Mouse (Mus musculus): Measurements from ENCODE around the gene Kdm2b.

Gene Kdm2b

DNA sequence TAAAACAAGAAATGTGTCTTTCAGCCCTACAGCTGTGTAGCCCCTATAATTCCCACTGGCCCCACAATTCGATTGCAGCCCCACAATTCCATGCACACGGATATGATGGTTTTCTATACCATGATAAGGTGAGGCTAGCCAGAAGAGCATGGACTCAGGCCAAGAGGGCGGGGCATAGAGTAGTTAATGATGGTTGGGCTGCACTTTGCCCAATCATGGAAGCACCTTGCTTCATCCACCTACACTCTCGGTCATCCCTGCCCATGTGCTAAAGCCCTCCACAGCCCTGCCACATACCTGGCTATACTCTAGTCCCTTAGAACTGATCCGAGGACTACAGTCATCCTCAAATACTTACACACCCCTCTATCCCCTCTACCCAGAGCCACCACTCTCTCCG, 61.9 kb downstream of the Kdm2b start:
- DNase-seq (ENCODE audit: low read depth, low spot score), result peak; percentile 71

DNA sequence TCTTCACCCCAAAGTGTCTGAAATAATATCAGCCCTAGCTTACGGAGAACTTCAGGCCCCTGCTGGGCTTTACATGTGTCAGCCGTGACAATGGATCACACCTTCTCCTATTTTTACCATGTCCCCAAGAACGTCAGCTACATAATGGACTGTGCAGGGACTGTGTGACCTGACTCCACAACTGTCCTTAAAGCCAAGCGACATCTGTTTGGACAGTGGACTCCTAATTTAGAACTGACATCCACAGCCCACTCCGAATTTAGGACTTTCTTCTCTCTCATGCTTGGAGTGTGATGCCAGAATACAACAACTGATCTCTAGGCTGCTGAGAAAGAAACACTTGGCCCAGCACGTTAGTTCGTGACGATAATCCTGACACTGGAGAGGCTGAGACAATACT, 62.5 kb downstream of the Kdm2b start:
- DNase-seq (ENCODE audit: low read depth, low spot score), result no peak

DNA sequence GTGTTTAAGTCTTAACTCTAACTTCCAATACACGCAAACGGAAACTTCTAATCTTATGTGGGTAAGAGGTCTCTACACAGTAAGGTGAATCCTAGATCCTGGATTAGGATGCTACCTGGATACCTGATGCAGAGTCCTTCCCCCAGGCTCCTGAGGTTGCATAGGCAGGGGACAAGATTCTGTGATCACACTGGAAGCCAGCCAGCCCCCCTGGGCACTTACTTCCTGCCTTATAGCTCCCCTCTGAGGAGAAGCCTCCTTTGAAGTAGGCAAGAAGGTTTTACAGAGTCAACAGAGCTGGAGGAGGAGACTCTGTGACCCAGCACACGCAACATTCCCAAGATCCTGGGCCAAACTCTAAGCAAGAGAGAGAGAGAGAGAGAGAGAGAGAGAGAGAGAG, 63.3 kb downstream of the Kdm2b start:
- DNase-seq (ENCODE audit: low read depth, low spot score), result no peak

DNA sequence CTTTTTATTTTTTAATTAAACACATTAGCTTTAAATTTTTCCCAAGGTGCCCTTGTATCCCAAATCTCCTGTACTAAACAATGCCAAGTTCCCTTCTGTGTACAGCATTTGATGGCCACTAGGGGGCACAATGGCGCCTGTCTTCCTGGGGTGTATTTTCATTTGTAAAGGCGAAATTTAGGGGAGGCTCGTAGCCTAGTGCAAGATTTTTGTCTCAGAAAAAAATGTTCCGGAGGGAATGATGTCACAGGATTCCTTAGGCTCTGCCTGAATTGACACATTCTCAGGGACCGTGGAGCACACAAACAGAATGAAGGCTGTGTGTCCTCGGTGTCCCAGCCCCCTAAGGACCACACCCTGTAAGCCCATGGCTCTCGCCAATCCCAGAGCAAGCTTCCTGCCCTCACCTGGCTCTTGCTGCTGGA, 64.1 kb downstream of the Kdm2b start:
- peak; percentile 87 for DNase-seq (ENCODE audit: low read depth, low spot score)

DNA sequence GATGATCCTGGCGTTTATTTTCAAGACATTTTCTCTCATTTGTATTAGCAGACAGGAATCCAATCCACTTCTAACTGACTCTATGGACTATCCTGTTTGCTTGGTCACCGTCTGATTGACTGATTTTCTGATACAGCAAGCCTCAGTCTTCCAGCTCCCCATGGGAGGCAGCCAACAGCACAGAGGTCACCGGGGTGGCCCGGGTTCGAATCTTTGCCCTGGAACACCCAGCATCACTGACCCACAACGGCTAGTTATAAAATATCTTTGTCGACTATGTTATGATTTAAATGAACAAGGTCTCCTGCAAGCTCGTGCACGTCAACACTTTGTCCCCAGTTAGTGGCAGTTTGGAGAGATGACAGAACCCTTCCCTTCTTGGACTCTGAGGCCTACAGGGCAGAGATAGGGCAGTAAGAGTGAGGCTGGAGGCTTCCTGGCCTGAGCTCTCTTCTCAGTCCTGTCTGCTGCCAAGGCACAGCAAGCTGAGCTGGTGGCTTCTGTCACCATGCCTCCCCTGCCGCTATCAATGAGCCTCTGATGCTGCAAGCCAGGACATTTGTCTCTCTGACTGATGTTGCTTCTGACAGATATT, 65.7 kb downstream of the Kdm2b start:
- DNase-seq (ENCODE audit: low read depth, low spot score), result no peak

DNA sequence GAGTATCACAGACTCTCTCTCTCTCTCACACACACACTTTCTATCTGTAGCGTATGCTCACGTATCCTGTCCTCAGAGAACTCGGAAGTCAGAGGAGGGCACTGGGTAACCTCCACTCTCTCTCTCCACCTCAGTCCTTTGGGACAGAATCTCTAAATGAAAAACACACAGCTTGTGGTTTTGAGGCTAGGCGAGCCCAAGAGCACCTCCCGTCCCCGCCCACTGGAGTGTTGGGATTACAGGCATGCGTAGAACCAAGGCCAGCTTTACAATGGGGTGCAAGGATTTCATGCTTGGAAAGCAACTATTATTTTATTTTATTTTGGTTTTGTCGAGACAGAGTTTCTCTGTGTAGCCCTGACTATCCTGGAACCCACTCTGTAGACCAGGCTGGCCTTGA, 67.7 kb downstream of the Kdm2b start:
- DNase-seq (ENCODE audit: low read depth, low spot score), result peak; percentile 78

DNA sequence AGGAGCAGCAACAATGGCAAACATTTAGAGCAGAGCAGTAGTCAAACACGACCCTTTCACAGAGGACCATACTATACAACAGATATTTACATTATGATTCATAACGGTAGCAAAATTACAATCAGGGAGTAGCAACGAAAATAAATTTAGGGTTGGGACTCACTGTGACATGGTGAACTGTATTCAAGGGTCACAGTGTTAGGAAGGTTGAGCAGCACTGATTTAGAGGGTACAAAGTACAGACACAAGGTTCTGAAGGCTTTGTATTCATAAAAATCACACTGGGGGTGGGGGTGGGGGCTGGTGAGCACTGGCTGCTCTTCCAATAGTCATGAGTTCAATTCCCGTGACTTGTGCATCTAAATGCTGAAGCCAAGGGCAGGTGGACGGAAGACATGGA, 69.1 kb downstream of the Kdm2b start:
- DNase-seq (ENCODE audit: low read depth, low spot score), result no peak

DNA sequence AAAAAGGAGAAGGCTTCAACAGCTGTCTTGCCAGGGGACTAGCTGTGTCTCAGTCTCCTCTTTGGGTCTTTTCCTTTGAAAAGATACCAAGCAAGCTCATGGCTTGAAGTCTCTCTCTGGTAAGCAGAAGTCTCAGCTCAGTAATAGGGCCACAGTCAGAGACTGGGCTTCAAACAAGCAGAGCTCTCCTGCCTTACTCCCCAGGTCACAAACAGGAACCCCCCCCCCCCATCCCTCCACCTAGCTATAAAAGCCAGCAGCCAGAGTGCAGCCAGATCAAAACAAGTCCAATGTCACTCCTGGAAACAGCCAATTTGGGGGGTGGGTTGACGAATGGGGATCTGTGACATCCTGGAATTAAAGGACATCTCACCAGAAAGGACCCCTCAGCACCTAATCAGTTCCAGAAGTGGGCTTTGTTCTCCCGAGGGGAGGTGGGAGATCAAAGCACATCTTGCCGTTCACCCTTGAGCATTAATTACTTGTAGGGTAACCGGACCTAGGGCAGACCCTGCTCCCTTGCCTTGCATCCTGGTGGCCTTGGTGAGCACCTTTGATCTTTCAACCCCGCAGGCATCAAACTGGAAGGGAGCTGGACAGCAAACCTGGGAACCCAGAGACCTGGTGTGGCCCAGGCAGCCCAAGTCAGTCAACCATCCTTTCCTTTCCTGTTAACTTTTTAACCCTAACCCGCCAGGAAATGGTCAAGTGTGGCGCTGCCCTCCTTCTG, 71.5 kb downstream of the Kdm2b start:
- DNase-seq (ENCODE audit: low read depth, low spot score), result no peak

DNA sequence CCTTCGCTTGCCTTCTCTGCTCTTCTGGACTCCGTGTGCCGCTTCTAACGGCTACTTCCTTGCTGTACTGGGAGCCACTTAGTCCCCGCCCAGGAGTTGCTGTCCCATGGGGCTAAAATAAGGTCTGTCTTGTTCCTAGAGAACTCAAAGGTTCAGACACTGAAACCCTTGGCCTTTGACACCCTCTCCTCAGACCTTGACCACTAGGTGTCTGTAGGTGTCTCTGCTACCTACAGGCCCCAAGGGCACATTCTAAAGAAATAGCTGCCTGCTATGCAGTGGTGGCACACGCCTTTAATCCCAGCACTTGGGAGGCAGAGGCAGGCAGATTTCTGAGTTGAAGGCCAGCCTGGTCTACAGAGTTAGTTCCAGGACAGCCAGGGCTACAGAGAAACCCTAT, 73.5 kb downstream of the Kdm2b start:
- DNase-seq (ENCODE audit: low read depth, low spot score), result peak; percentile 63

DNA sequence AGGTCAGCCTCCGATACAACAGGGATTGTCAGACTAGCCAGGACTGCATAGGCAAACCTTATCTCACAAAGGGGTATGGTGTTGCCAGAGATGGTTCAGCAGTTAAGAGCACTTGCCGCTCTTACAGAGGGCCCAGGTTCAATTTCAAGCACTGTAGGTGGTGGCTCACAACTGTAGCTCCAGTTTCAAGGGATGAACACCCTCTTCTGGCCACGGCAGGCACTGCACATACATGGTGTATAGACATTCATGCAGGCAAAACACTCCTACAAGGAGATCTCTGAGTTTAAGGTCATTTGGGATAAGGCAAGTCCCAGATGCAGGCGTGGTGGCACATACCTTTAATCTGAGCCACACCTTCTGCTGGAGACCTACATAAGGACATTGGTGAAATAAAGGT, 76.8 kb downstream of the Kdm2b start:
- DNase-seq (ENCODE audit: low read depth, low spot score), result peak; percentile 87

DNA sequence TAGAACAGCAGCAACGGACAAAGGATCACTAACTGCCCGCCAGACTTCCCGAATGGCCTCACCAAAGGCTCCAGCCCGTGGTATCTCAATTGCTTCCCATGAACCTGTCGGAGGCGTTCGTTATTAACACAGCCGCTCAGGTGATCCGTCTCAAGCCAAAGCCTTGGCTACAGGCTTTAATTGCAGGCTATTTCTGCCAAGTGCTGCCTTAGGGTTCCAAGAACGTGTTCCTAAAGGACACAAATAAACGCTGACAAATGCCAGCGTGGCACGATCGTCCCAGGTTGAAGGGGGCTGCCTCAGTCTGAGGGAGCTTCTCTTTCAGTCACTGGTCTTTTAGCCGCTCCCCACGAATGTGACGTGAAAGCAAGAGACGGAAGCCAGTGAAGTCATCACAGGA, 80.1 kb downstream of the Kdm2b start:
- DNase-seq (ENCODE audit: low read depth, low spot score), result no peak

DNA sequence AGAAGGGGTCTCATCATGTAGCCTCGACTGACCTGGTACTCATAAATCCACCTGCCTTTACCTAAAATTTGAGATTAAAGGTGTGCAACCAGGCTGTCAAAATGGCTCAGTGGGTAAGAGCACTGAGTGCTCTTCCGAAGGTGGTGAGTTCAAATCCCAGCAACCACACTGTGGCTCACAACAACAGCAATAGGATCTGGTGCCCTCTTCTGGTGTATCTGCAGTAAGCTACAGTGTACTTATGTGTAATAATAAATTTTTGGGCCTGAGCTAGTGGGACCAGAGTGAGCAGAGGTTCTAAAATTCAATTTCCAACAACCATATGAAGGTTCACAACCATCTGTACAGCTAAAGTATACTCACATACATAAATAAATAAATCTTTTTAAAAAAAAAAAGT, 81.6 kb downstream of the Kdm2b start:
- no peak for DNase-seq (ENCODE audit: low read depth, low spot score)

DNA sequence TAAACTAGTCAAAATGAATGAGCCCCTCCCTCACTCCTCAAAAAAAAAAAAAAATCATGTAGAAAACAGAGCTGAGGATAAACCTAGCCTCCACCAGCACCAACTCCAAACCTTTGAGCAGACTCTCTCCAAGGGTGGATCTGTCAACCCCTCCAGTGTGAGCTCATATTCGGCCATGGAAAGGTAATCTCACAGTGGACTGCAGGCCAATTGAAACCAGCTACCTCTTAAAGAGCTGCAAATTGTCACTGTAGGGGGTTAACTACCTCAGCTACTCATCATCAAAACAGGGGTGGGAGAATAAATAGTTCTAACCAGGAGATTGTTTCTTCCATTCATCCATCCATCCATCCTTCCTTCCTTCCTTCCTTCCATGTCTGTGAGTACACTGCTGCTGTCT, 82.4 kb downstream of the Kdm2b start:
- DNase-seq (ENCODE audit: low read depth, low spot score), result no peak

DNA sequence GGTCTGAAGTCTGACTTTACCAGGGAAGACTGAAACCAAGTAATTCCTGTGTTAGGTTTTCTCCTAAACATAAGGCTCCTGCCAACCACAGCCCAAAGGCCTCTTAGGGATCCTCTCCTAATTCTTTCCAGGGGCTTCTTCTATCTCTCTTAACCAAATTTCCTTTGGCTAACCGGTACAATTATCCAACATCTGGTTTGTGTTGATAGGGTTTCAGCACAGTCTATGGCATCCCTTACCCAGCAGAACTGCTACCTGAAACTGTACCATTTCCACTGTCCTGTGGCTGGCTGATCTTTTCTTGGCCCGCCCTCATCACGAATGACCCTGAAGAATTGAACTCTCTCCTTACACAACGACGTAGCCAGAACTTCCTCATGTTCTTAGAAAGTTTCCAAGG, 86.5 kb downstream of the Kdm2b start:
- DNase-seq (ENCODE audit: low read depth, low spot score), result no peak

DNA sequence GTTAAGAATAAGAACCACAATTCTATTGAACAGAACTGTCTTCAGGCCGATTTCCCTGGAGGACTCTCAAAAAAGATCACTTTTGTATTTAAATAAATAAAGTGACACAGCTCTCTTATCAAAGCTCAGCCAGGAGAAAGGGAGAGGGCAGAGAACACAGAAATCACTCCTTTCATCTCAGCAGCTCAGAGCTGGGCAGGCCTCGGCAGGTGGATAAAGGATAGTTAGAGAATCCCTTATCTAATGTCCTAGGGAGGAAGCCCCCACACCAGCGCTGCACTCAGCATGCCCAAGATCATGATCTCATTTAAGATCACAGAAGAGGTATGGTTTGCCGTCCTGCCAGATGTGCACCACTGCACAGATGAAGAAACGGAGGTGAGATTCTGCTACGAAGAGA, 87.4 kb downstream of the Kdm2b start:
- DNase-seq (ENCODE audit: low read depth, low spot score), result no peak

DNA sequence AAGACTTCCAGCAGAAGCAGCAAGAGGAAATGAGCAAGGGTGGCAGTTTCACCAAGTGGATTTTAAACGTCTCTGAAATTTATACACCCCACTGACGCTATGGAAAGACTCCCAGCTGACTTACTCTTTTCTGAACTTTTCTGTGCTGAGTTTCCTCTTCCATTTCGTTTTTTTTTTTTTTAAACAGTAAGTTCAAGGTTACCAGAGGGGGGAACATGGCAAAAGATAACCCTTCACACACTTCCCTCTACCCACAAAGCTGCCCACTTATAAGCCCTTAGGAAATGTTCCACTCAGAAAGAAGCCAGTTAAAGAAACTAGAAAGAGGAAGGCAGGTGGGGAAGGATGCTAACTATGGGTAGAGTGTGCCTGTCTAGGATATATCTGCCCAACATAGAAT, 88.0 kb downstream of the Kdm2b start:
- no peak for DNase-seq (ENCODE audit: low read depth, low spot score)

DNA sequence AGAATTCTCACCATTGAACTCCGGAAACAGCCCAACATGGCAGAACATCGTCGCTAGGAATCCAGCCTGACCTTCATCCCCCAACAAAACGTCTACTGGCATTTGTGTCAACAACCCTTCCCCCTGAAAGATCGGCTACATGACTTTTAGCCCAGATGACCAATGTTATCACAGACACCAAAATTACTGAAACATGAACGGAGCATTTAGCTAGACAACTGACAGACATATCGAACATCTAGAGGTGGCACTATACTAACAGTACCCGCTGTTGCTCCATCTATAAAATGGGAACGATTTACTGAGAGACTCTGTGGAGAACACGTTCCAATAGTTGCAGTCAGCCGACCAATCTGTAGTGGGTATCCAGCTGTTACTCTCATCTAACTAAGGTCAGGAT, 88.4 kb downstream of the Kdm2b start:
- DNase-seq (ENCODE audit: low read depth, low spot score), result no peak

DNA sequence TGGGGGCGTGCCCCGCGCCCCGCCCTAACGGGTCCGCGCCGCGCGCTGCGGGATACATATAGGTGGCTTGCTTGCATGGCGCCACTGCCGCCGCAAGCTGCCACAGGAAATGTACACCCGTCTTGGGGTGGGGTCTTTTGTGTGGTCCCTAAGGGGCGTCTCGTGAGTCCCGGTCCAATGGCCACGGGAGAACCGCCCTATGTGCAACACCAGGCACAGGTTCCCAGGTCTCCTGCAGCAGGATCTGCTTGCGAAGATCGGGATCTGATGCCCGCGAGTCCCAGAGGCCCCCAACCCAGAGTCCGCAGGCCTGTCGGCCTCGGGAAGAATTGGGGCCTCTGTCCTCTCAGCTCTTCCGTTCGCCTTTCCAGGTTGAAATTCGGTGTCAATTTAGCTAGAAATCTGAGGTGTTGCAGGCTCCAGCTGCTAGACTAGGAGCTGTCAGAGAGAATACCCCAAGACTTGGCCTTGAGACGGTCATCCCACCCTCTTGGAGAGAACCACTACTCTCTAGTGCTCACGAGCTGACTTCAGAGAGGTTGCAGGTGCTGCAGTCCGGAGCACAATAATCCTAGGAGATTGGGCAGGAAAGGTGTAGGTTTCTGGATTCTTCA, 89.0 kb downstream of the Kdm2b start:
- peak; percentile 81 for DNase-seq (ENCODE audit: low read depth, low spot score)

DNA sequence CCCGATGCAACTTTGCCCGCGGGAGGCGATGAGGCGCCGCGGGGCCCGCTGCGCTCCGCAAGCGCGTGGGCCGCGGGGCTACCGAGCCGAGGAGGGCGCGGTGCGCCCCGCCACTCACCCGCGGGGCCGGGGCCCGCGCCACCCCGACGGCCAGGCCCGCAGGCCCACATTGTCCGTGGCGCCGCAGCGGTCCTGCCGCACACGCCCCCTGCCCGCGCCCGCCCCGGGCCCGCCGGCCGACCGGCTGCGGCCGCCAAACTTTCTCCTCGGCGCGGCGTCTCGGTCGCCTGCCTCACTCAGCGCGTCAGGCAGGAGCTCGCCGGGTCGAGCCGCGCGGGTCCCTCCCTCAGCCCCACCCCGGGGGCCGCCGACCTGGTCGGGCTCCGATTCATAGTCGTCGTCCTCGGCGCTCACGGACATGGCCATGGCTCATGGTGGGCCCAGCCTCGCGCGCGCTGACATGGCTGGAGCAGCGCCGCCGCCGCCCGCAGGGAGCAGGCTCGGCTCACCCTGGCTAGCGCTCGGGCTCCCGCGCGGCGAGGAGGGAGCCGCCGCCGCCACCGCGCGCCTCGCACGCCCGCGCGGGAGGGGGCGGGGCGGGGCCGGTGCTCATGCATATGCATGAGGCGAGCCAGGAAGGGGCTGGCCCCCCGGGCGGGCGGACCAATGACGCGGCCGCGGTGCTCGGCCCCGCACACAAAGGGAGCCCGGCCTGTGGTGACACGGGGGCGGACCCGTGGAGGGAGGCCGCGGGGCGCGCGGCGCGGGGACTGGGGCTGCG, 89.7 kb downstream of the Kdm2b start:
- peak; percentile 83 for DNase-seq (ENCODE audit: low read depth, low spot score)

DNA sequence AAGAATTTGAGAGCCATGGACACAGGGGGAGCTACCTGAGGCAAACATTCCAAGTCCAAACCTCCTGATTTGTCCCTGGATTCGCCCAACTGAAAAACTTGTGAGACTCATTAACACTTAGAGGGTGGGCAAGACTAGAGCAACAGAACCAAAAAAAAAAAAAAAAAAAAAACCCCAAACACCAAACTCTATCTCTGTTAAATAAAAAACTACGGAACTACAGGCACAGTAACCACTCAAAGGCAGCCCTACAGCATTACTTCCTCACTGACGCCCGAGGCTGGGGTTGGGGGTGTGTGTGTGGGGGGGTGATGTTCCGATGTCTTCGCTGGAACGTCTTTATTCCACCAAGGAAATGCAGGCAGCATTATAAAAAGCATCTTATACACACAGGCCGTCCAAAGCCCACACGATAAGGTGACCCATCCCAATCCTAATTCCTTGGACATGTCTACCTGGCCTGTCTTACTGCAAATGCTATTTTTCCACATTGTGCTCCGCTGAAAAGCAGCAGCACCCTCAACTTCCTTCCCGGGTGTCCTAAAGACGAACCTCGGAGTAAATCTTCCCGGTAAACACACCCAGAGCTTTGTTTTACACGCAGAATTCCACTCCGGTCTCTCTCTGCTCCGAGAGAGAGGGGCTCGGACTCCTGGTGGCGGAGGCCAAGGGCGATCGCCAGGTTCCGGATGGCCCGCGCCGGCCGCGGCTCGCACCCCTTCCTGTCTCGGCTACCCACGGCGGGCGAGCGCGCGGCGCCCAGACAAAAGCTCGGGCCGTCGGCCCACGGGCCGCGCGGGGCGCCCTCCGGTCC, 90.5 kb downstream of the Kdm2b start:
- no peak for DNase-seq (ENCODE audit: low read depth, low spot score)

DNA sequence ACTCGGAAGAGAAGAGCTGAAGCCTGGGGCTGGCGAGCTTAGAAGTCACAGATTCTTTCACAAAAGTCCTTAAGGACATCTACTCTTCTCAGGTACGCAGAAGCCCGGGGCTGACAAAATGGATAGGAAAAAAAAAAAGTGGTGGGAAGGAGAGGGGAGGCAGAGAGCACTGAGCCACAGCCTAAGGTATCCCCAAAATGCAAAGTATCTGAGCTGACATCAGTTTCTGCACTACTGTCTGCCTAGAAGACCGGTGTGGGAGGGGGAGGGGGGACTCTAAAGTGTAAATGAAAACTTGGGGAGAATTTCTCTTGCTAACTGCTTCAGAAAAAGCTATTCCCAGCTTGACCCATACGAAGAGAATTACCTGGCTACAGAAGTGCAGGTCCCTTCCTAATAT, 91.5 kb downstream of the Kdm2b start:
- no peak for DNase-seq (ENCODE audit: low read depth, low spot score)

DNA sequence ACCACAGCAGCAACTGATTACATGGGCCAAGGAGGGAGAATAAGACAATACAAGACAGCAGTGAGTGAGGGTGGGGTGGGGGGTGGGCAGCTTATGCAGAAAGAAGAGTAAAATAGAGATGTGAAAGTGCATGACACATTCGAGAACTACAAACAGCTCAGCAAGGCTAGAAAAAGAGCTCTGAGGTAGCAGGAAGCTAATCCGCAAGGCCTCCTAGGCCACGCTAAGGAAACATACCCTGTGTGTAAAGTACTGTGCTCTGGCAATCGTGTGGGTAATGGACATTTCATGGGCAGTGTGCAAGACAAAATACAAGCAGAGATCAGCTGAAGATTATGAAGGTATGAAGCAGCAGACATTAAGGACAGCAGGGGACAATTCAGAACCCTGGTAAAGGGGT, 94.8 kb downstream of the Kdm2b start:
- no peak for DNase-seq (ENCODE audit: low read depth, low spot score)

Measured in R1 (cell line).